Mouse (Mus musculus) embryonic facial prominence, embryonic 11.5 days (tissue): ENCODE measurements around the gene Dnmt3l. TPM values are rescaled to one million over a fixed set of nuclear protein-coding genes. Genes with fewer than 3 reads are reported as not detected.

ENCODE experiments used
- ATAC-seq: fragments of 200-750 bp; cut with Nextera tagmentation; replicated peaks from 2 replicates; pipeline ENCODE4 v1.8.0; 2017; ENCODE audit warnings: low read depth; ENCODE audit not compliant: insufficient number of reproducible peaks, low FRiP score, low TSS enrichment
- DNase-seq: peaks from one replicate; pipeline ENCODE4 v3.0.0-alpha.2; 2015; ENCODE audit warnings: low spot score
- H3K27ac ChIP-seq: fragments of 300-500 bp; sonication (generic); replicated peaks from 2 replicates; pipeline ENCODE4 v1.5.1; 2014; ENCODE audit warnings: mild to moderate bottlenecking, low read depth, low read length, control low read depth
- H3K27me3 ChIP-seq: fragments of 300-500 bp; sonication (generic); 2 replicates; pipeline ENCODE4 v1.6.1; 2014; ENCODE audit warnings: mild to moderate bottlenecking, low read length, moderate library complexity, mixed read lengths; ENCODE audit not compliant: control insufficient read depth, insufficient read depth
- H3K36me3 ChIP-seq: fragments of 300-500 bp; sonication (generic); replicated peaks from 2 replicates; pipeline ENCODE4 v1.6.1; 2014; ENCODE audit warnings: low read depth, mild to moderate bottlenecking, low read length, moderate library complexity, mixed read lengths; ENCODE audit not compliant: control insufficient read depth, insufficient read depth
- H3K4me1 ChIP-seq: fragments of 300-500 bp; sonication (generic); 2 replicates; pipeline ENCODE4 v1.6.1; 2014; ENCODE audit warnings: low read length, mixed read lengths; ENCODE audit not compliant: control insufficient read depth, insufficient read depth
- H3K4me2 ChIP-seq: fragments of 300-500 bp; sonication (generic); 2 replicates; pipeline ENCODE4 v1.6.1; 2014; ENCODE audit warnings: low read depth, mild to moderate bottlenecking, control low read depth, low read length, moderate library complexity
- H3K4me3 ChIP-seq: fragments of 300-500 bp; sonication (generic); 2 replicates; pipeline ENCODE4 v1.5.1; 2014; ENCODE audit warnings: low read depth, low read length, control low read depth
- H3K9ac ChIP-seq: fragments of 300-500 bp; sonication (generic); replicated peaks from 2 replicates; pipeline ENCODE4 v1.6.1; 2014; ENCODE audit warnings: mild to moderate bottlenecking, control low read depth, low read length
- H3K9me3 ChIP-seq: fragments of 300-500 bp; sonication (generic); replicated peaks from 2 replicates; pipeline ENCODE4 v1.6.1; 2016; ENCODE audit warnings: mild to moderate bottlenecking, low read length, inconsistent platforms, mixed read lengths; ENCODE audit not compliant: control insufficient read depth
- WGBS: fragments of 180-500 bp; shearing (Covaris S2); extraction: QIAGEN DNeasy Blood & Tissue Kit; methylation state at CpG from one replicate; pipeline ENCODE4 v1.1.7; 2014; 5-methylcytosine and 5-hydroxymethylcytosine counted together
- polyA plus RNA-seq: library from polyadenylated mRNA; unstranded; fragments of >200 nt; fragmentation: Nextera tagmentation; extraction: Ambion mirVana; gene quantifications from 2 replicates; pipeline ENCODE4 v1.2.1, GENCODE M21; 2014

Dnmt3l gene
- polyA plus RNA-seq, 1 experiment from 2014 or later: not detected

DNA sequence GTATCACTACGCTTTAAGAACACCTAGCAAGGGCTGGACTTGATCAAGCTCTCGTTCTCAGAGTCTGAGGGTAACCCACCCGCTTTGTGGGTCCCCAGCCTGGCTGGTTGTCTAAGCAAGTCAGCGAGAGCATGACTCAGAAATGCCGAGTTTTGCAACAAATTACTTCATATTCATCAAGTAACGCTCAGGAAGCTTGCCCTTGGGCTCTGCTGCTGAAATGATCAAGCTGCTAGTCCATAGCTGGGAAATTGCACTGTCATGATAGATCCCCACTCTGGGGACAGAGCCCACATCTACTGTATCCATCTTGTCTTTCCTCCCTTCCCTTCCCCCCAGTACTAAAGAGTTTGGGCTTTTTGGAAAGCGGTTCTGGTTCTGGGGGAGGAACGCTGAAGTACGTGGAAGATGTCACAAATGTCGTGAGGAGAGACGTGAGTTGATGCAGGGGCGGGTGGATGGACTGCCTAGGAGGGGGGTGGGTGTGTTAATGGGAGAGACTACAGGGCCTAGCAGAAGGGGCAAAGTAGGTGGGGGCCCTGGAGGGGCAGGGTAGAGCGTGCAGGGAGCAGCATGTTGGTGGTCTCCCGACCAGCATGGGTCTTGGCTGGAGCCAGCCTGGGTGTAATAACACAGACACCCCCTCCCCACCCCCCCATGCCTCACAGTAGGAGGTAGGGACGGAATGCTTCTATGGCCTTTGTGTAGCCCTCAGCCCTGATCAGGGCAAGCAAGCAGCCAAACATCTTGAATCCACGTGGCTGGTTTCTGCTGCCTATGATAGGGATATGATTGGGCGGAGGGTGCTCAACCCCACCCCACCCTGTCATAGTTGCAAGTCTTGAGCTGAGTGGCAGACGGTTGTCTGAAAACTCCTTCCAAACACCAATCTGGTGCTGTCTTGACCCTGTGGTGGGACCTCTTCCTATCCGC lies 13.2 kb downstream of the Dnmt3l start:
- no peak overlapping the region for H3K27ac ChIP-seq
- no peak for DNase-seq
- H3K9me3 ChIP-seq: no peaks in the 10 kb centered on the region
- H3K9ac ChIP-seq: no peak overlapping the region
- no peaks in the 10 kb centered on the region for H3K36me3 ChIP-seq
- 67% methylated on average over 19 of the region's 19 CpGs for WGBS
- no peaks in the 10 kb centered on the region for H3K4me1 ChIP-seq
- no peak for ATAC-seq
- H3K4me3 ChIP-seq: no peak overlapping the region
- H3K4me2 ChIP-seq: no peak overlapping the region
- no peaks in the 10 kb centered on the region for H3K27me3 ChIP-seq

DNA sequence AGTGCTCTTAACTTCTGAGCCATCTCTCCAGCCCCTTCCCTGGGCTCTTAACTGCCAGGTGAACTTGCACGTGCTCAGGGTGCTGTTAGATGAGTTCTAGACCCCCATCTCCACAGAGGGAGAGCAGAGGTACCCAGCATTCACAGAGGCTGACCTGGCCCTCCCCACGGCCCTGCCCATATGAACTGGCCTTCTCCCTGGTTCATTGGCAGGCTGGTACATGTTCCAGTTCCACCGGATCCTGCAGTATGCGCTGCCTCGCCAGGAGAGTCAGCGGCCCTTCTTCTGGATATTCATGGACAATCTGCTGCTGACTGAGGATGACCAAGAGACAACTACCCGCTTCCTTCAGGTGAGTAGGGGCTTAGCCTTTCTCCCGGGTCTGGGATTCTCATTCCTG lies 15.3 kb downstream of the Dnmt3l start:
- H3K4me1 ChIP-seq: no peaks in the 10 kb centered on the region
- H3K9ac ChIP-seq: no peak overlapping the region
- H3K9me3 ChIP-seq: no peaks in the 10 kb centered on the region
- H3K4me2 ChIP-seq: no peak overlapping the region
- DNase-seq (no peak), ATAC-seq (no peak)
- 86% methylated on average over 8 of the region's 8 CpGs for WGBS
- no peaks in the 10 kb centered on the region for H3K27me3 ChIP-seq
- no peak overlapping the region for H3K4me3 ChIP-seq
- H3K36me3 ChIP-seq: no peaks in the 10 kb centered on the region
- H3K27ac ChIP-seq: no peak overlapping the region

DNA sequence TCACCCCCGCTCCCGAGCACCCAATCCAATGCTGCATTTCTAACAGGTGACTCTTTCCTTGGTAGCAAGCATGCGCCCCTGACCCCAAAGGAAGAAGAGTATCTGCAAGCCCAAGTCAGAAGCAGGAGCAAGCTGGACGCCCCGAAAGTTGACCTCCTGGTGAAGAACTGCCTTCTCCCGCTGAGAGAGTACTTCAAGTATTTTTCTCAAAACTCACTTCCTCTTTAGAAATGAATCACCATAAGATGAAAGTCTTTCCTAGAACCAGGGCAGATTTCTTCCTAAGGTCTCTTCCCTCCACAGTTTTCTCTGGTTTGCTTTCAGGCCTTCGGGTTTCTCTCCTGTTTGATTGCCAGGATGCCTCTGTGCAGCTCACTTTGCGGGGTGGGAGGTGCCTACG lies 21.4 kb downstream of the Dnmt3l start:
- H3K9me3 ChIP-seq: no peaks in the 10 kb centered on the region
- H3K9ac ChIP-seq: no peak overlapping the region
- no peak overlapping the region for H3K27ac ChIP-seq
- no peak overlapping the region for H3K4me3 ChIP-seq
- no peaks in the 10 kb centered on the region for H3K36me3 ChIP-seq
- H3K27me3 ChIP-seq: no peaks in the 10 kb centered on the region
- no peak for ATAC-seq
- WGBS: 88% methylated on average over 9 of the region's 9 CpGs
- DNase-seq: no peak
- H3K4me1 ChIP-seq: no peaks in the 10 kb centered on the region
- H3K4me2 ChIP-seq: no peak overlapping the region

DNA sequence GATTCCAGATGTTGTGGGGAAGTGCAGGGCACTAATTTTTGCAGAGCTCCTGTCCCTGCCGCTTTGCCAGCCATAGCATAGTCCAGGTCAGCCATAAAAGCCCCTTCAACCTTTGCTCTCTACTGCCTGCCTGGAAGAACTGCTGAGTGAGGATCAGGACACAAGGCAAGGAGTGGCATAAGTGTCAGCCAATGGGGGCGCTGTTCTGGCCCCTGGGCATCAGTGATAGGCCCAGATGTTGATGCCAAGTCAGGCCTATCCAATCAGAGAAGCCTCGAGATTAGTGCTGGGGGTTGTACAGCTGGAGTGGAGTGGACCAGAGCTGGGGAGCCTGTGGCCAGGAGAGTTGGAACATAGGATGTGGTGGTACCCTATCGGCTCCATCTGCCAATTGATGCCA lies 25.5 kb downstream of the Dnmt3l start:
- no peak overlapping the region for H3K9ac ChIP-seq
- H3K9me3 ChIP-seq: no peaks in the 10 kb centered on the region
- no peaks in the 10 kb centered on the region for H3K27me3 ChIP-seq
- 32% methylated on average over 4 of the region's 4 CpGs for WGBS
- H3K4me3 ChIP-seq: no peak overlapping the region
- H3K27ac ChIP-seq: no peak overlapping the region
- no peak overlapping the region for H3K4me2 ChIP-seq
- DNase-seq (peak; percentile 10), ATAC-seq (no peak)
- no peaks in the 10 kb centered on the region; the same call in 1 of the 2 replicates for H3K4me1 ChIP-seq
- H3K36me3 ChIP-seq: no peaks in the 10 kb centered on the region

DNA sequence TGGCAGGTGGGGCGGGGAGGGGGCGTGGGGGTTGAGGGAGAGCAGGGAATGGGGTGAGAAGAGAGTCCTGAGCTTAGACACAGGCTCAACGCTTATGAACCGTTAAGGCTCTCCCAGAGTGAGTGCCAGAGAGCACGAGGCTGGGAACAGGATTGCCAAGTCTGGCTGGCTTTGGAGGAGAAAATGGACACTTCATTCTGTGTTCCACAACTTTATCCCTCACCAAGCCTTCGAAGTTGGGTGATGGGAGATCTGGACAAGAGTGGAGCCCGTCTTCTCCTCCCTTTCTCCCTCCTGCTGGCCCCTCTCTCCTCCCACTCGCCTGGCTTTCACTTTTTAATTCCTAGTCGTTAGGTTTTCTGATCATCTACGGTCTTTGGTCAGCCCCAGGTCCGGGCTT lies 26.8 kb downstream of the Dnmt3l start:
- no peaks in the 10 kb centered on the region for H3K27me3 ChIP-seq
- DNase-seq: no peak

DNA sequence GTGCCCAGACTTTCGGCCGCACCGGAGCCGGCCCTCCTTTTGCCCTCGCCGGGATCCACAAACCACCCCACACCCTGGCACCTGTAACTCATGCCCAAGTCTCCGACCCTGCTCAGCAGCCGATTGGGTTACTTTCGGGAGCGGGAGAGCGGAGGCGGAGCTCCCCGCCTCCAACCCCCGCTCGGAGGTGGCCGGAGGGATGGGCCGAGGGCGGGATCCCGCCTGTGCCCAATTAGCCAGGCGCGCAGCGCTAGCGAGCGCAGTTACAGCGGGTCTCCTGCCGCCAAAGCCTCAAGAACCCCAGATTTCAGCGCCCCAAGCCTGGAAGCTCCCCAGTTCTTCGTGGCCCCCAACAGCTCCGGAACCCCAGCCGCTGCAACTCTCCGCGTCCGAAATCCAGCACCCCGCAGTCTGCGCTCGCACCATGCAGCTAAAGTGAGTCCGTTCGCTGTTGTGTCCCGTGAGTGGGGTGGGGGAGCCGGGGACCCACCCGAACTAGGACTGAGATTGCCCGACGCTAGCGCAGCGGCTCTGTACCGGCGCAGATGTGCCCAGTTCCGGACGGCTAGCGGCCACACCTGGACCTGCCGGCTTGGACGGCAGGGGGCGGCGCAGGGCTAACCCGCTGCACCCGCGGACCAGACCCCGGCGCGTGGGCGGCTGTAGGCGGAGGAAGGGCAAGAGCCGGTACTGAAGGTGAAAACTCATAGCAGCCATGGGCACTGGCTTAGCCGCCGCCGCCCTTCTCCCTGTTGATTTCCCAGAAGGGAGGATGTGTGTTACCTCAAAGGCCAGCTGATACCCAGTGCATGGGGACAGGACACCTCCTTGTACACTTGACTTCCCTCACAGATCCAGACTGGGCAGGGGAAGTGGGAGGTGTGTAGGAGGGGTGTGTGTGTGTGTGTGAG lies 27.6 kb downstream of the Dnmt3l start, which contains the start of gene Icosl:
Gene Icosl (plus strand): TSS at position 202 of the 911 bp plus-strand sequence.
- H3K27me3 ChIP-seq: no peaks in the 10 kb centered on the region
- no peaks in the 10 kb centered on the region for H3K9me3 ChIP-seq
- ATAC-seq (peak; percentile 87), DNase-seq (peak; percentile 83)
- H3K27ac ChIP-seq: no peak within 1 kb of the TSS
- no peaks in the 10 kb centered on the region for H3K36me3 ChIP-seq
- H3K9ac ChIP-seq: peak within 1 kb of the TSS; percentile 51
- under 1% methylated on average over 65 of the region's 66 CpGs for WGBS
- peak within 1 kb of the TSS; percentile 48 for H3K4me3 ChIP-seq
- peak within 1 kb of the TSS; percentile 89 for H3K4me2 ChIP-seq
- H3K4me1 ChIP-seq: no peaks in the 10 kb centered on the region; the same call in 1 of the 2 replicates

More for the DNA sequence above, 26.8 kb downstream of the Dnmt3l start:
- ATAC-seq: no peak
- H3K4me2 ChIP-seq: peak overlapping the region; percentile 89
- H3K27ac ChIP-seq: no peak overlapping the region
- no peaks in the 10 kb centered on the region for H3K36me3 ChIP-seq
- WGBS: 24% methylated on average over 11 of the region's 11 CpGs
- no peaks in the 10 kb centered on the region; the same call in 1 of the 2 replicates for H3K4me1 ChIP-seq
- no peak overlapping the region; the same call in 1 of the 2 replicates for H3K9ac ChIP-seq
- no peaks in the 10 kb centered on the region for H3K9me3 ChIP-seq
- peak overlapping the region; percentile 48 for H3K4me3 ChIP-seq

DNA sequence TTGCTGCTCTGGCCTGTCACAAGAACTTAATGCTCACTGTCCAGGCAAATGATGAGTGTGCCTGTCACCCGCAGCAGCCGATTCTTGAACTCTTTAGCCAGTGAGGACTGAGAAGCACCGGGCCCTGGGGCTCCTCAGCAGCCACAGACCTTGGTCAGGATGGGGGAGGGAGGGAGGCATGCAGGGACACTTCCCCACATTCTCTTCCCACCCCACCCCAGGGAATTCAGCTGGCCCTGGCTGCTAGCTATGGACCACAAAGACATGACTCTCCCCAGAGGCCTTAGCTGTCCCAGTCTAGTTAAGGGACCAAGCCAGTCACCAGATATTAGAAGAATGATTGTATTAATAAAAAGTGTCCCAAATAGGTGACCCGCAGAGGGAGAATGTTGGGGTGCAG lies 32.4 kb downstream of the Dnmt3l start:
- 70% methylated on average over 4 of the region's 4 CpGs for whole genome bisulfite sequencing
- H3K9me3 ChIP-seq: no peaks in the 10 kb centered on the region
- no peak overlapping the region for H3K4me2 ChIP-seq
- no peak overlapping the region for H3K27ac ChIP-seq
- DNase-seq (no peak), ATAC-seq (no peak)
- no peak overlapping the region for H3K4me3 ChIP-seq
- H3K4me1 ChIP-seq: no peaks in the 10 kb centered on the region; the same call in 1 of the 2 replicates
- no peak overlapping the region for H3K9ac ChIP-seq
- no peaks in the 10 kb centered on the region for H3K36me3 ChIP-seq
- H3K27me3 ChIP-seq: no peaks in the 10 kb centered on the region
